Mouse (Mus musculus) liver, postnatal 0 days (tissue): ENCODE measurements around the gene Rfx4.

Experiments used
- CTCF ChIP-seq: sonication (generic); IDR thresholded peaks from 2 replicates; pipeline ENCODE4 v1.5.1; 2016; ENCODE audit warnings: antibody characterized with exemption, low read depth
- EP300 ChIP-seq: IDR thresholded peaks from 2 replicates; pipeline ENCODE4 v1.6.1; 2016; ENCODE audit warnings: antibody characterized with exemption, low read depth, mild to moderate bottlenecking

DNA sequence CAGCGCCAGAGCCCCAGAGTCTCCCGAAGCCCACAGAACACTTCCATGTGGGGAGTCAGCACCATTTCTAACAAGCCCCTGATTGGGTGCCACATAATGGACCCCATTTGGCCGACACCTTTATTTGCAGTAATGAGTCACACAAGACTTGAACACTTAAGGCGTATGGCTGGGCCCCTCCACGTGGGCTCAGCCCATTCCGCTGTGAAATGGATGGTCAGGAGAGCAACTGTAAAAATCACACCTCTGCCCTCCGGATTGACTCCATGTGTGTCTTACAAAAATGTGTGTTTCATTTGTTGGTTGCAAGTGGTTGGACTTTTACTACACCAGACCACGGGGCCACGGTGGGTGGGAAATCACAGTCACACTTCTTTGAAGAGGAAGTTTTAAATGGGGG is 24.9 kb upstream of the Rfx4 start:
- no peak for TF ChIP-seq CTCF
- TF ChIP-seq EP300, result no peak
